Mouse (Mus musculus) lung, adult 2 months (tissue): ENCODE measurements around the gene Mgrn1.

ENCODE experiments used
- CTCF ChIP-seq: fragments of 200-500 bp; IDR thresholded peaks from 2 replicates; pipeline ENCODE4 v1.5.1; 2011; ENCODE audit warnings: mild to moderate bottlenecking, low read length, control low read depth; ENCODE audit not compliant: insufficient read depth
- POLR2A ChIP-seq: fragments of 200-500 bp; IDR thresholded peaks from 2 replicates; pipeline ENCODE4 v1.6.1; 2011; ENCODE audit warnings: low read depth, mild to moderate bottlenecking, control low read depth, low read length, borderline replicate concordance; ENCODE audit errors: extremely low read depth

- TF ChIP-seq POLR2A (no peak), CTCF (no peak)
These were observed 9.9 kb upstream of the Mgrn1 start for GRCm38 (mm10) chr16:4876033-4876680.
